Mouse (Mus musculus): ENCODE data around the gene Hspa1a. TPM values are rescaled to one million over a fixed set of nuclear protein-coding genes. Genes with fewer than 3 reads are reported as not detected.
"Not testable (repeated sequence)": the region's sequence is repeated elsewhere in the genome, so short reads cannot be mapped to it uniquely, and the experiment has no call there.

The Hspa1a gene
- polyA plus RNA-seq, 1 experiment from 2014 or later = 4.9 TPM

DNA sequence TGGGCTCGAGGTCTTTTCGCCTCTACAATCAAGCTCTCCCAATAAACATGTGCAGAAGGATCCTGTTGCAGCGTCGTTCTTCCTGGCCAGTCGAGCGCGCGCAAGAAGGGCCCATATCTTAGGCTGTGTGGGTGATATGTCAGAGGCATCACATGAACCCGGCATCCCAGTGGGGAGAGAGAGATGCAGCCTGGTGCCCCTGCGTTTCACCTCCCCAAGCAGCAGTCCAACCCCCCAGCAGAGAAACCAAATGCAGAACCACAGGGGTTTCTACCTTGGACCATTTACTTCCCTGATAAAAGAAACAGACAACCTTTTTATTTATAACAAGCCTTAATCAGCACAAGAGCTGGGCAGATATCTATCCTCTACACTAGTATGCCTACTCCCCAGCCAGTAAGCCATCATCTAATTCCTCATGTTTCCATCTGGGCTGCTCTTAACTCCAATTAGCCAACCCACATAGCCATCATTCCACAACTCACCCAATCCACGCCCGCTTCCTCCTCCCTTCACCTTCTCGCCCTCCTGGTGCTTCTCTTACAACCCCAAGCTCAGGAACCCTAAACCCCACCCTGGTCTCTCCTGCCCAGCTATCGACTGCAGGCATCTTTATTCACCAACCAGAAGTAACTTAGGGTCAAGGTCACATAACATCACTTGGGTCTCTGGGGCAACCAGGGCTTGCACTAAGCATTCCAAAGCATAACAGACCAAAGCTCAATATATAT lies 24.6 kb upstream of the Hspa1a start:
- H3K4me2 ChIP-seq (replicated peaks; ENCODE audit: low read depth, low read length) = no peak overlapping the region
- no peaks in the 10 kb centered on the region for H3K9me3 ChIP-seq (ENCODE audit: control insufficient read depth, low read depth, low read length)
- H3K36me3 ChIP-seq (ENCODE audit: control insufficient read depth, insufficient read depth, low read length) = peaks cover 14% of the 10 kb centered on the region; the same call in 1 of the 2 replicates
- no peak for ATAC-seq (ENCODE audit: insufficient number of reproducible peaks, insufficient read depth, low FRiP score, low read depth)
- H3K9ac ChIP-seq (replicated peaks; ENCODE audit: low read depth, low read length) = no peak overlapping the region
- no peaks in the 10 kb centered on the region for H3K27me3 ChIP-seq (ENCODE audit: control insufficient read depth, insufficient read depth, low read length)
- no peak overlapping the region for H3K27ac ChIP-seq (ENCODE audit: low read length)
- no peak overlapping the region for H3K4me3 ChIP-seq (ENCODE audit: low read depth, low read length)
- H3K4me1 ChIP-seq (ENCODE audit: control insufficient read depth, insufficient read depth, low read length) = peaks cover 7% of the 10 kb centered on the region; the same call in 1 of the 2 replicates
- 88% methylated on average over 12 of the region's 14 CpGs for WGBS

DNA sequence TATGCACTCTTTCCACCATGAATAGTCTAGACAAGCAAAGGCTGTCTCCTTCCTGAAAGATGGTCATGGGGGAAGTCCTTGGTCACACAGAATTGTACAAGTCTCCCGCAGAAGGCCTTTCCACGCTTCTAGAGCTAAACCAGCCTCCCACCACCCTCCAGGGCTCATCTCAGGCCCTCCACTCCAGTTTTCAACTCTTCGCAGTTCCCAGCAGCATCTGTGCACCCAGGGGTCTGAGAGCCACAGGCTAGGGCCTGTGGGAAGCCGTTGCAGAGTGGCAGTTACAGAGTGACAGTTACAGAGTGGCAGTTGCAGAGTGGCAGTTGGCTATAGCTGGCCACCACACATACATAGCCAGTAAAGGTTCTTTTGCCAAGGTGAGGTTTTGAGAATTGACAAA lies 24.0 kb upstream of the Hspa1a start:
- not testable (repeated sequence) for H3K4me3 ChIP-seq (ENCODE audit: low read depth, low read length); H3K9me3 ChIP-seq (ENCODE audit: control insufficient read depth, low read depth, low read length); H3K9ac ChIP-seq (replicated peaks; ENCODE audit: low read depth, low read length); H3K4me2 ChIP-seq (replicated peaks; ENCODE audit: low read depth, low read length); H3K27ac ChIP-seq (ENCODE audit: low read length); H3K27me3 ChIP-seq (ENCODE audit: control insufficient read depth, insufficient read depth, low read length); ATAC-seq (ENCODE audit: insufficient number of reproducible peaks, insufficient read depth, low FRiP score, low read depth); H3K4me1 ChIP-seq (ENCODE audit: control insufficient read depth, insufficient read depth, low read length)
- peaks cover 14% of the 10 kb centered on the region for H3K36me3 ChIP-seq (ENCODE audit: control insufficient read depth, insufficient read depth, low read length)
- 92% methylated on average over 4 of the region's 4 CpGs for WGBS

DNA sequence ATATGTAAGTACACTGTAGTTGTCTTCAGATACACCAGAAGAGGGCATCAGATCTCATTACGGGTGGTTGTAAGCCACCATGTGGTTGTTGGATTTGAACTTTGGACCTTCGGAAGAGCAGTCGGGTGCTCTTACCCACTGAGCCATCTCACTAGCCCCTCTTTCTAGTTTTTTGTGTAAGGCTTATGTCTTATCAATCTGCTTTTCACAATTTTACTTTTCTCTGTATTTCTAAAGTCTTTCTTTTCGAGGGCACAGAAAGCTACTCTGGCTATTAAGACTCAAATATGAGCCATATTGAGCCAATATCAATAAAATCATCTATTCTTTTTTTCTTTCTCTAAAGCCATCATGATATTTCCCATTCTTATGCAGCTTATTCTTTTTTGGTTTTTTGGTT lies 23.2 kb upstream of the Hspa1a start:
- not testable (repeated sequence) for H3K4me1 ChIP-seq (ENCODE audit: control insufficient read depth, insufficient read depth, low read length); H3K9me3 ChIP-seq (ENCODE audit: control insufficient read depth, low read depth, low read length); H3K4me3 ChIP-seq (ENCODE audit: low read depth, low read length); H3K4me2 ChIP-seq (replicated peaks; ENCODE audit: low read depth, low read length); H3K27ac ChIP-seq (ENCODE audit: low read length); H3K27me3 ChIP-seq (ENCODE audit: control insufficient read depth, insufficient read depth, low read length); ATAC-seq (ENCODE audit: insufficient number of reproducible peaks, insufficient read depth, low FRiP score, low read depth); H3K9ac ChIP-seq (replicated peaks; ENCODE audit: low read depth, low read length)
- 91% methylated on average over 4 of the region's 4 CpGs for WGBS
- peaks cover 19% of the 10 kb centered on the region for H3K36me3 ChIP-seq (ENCODE audit: control insufficient read depth, insufficient read depth, low read length)

DNA sequence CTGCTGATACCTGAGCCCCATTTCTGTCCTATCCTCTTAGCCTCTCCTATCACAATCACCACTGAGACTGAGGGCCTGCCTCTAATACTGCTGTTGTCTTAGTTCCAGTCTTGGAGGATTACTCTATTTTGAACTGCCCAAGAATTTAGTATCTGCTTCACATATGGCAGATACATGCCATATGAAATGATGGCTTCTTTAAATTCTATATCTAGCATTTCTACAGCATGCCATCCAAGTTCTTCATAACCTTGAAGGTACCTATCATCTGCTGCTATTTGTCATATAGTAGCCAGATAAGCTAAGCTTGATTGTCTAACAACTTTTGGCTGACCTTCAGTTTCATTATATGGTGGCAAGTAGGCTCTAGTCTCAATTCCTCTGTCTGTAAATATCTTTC lies 22.8 kb upstream of the Hspa1a start:
- no peak overlapping the region for H3K4me3 ChIP-seq (ENCODE audit: low read depth, low read length)
- peaks cover 6% of the 10 kb centered on the region; the same call in 1 of the 2 replicates for H3K4me1 ChIP-seq (ENCODE audit: control insufficient read depth, insufficient read depth, low read length)
- H3K9me3 ChIP-seq (ENCODE audit: control insufficient read depth, low read depth, low read length) = no peaks in the 10 kb centered on the region
- H3K9ac ChIP-seq (replicated peaks; ENCODE audit: low read depth, low read length) = no peak overlapping the region
- H3K4me2 ChIP-seq (replicated peaks; ENCODE audit: low read depth, low read length) = no peak overlapping the region
- no peak overlapping the region for H3K27ac ChIP-seq (ENCODE audit: low read length)
- ATAC-seq (ENCODE audit: insufficient number of reproducible peaks, insufficient read depth, low FRiP score, low read depth) = no peak
- no peaks in the 10 kb centered on the region for H3K27me3 ChIP-seq (ENCODE audit: control insufficient read depth, insufficient read depth, low read length)
- peaks cover 20% of the 10 kb centered on the region for H3K36me3 ChIP-seq (ENCODE audit: control insufficient read depth, insufficient read depth, low read length)

DNA sequence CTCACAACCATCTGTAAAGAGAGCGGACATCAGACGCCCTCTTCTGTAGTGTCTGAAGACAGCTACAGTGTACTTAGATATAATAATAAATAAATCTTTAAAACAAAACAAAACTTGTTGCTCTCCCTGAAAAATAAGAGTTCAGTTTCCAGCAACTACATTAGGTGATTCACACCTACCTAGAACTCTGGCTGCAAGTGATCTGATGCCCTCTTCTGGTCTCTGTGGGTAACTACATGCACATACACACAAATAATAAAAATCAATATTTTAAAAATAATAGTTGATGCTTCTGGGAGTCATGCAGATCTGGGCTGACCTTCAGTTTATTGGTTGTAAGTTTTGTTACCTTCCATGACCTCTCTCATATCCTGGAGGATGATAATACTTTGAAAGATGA lies 12.3 kb upstream of the Hspa1a start:
- Histone ChIP-seq H3K27ac (ENCODE audit: low read length) (no peak overlapping the region), H3K9ac (replicated peaks; ENCODE audit: low read depth, low read length) (no peak overlapping the region), H3K9me3 (ENCODE audit: control insufficient read depth, low read depth, low read length) (no peaks in the 10 kb centered on the region), H3K4me3 (ENCODE audit: low read depth, low read length) (no peak overlapping the region), H3K4me1 (ENCODE audit: control insufficient read depth, insufficient read depth, low read length) (peaks cover 10% of the 10 kb centered on the region; the same call in 1 of the 2 replicates), H3K4me2 (replicated peaks; ENCODE audit: low read depth, low read length) (no peak overlapping the region), H3K27me3 (ENCODE audit: control insufficient read depth, insufficient read depth, low read length) (no peaks in the 10 kb centered on the region), H3K36me3 (ENCODE audit: control insufficient read depth, insufficient read depth, low read length) (peaks cover 21% of the 10 kb centered on the region)
- ATAC-seq (ENCODE audit: insufficient number of reproducible peaks, insufficient read depth, low FRiP score, low read depth) = no peak
- 66% methylated on average over 2 of the region's 2 CpGs for WGBS

- Histone ChIP-seq H3K27ac (ENCODE audit: low read length) (peak overlapping the region; percentile 99), H3K27me3 (ENCODE audit: control insufficient read depth, insufficient read depth, low read length) (no peaks in the 10 kb centered on the region), H3K4me3 (ENCODE audit: low read depth, low read length) (peak overlapping the region; percentile 91), H3K4me1 (ENCODE audit: control insufficient read depth, insufficient read depth, low read length) (peaks cover 10% of the 10 kb centered on the region; the same call in 1 of the 2 replicates), H3K9ac (replicated peaks; ENCODE audit: low read depth, low read length) (peak overlapping the region; percentile 91), H3K36me3 (ENCODE audit: control insufficient read depth, insufficient read depth, low read length) (peaks cover 19% of the 10 kb centered on the region), H3K4me2 (replicated peaks; ENCODE audit: low read depth, low read length) (peak overlapping the region; percentile 83), H3K9me3 (ENCODE audit: control insufficient read depth, low read depth, low read length) (no peaks in the 10 kb centered on the region)
- peak; percentile 38 for ATAC-seq (ENCODE audit: insufficient number of reproducible peaks, insufficient read depth, low FRiP score, low read depth)
- under 1% methylated on average over 15 of the region's 15 CpGs for WGBS
Measured at GRCm38 (mm10) chr17:34982328-34982727, 10.4 kb upstream of the Hspa1a start.

- 0% methylated on average over 58 of the region's 58 CpGs for WGBS
- ATAC-seq (ENCODE audit: insufficient number of reproducible peaks, insufficient read depth, low FRiP score, low read depth) = peak; percentile 93
Measured at GRCm38 (mm10) chr17:34981690-34982180, 9.8 kb upstream of the Hspa1a start, which contains the start of gene Lsm2. Gene Lsm2, plus strand, starts transcription at chr17:34981862.

GRCm38 (mm10) chr17:34980655-34981054 lies 8.7 kb upstream of the Hspa1a start:
- 16% methylated on average over 2 of the region's 2 CpGs for WGBS
- no peaks in the 10 kb centered on the region for H3K9me3 ChIP-seq (ENCODE audit: control insufficient read depth, low read depth, low read length)
- H3K27me3 ChIP-seq (ENCODE audit: control insufficient read depth, insufficient read depth, low read length) = no peaks in the 10 kb centered on the region
- H3K4me1 ChIP-seq (ENCODE audit: control insufficient read depth, insufficient read depth, low read length) = peaks cover 10% of the 10 kb centered on the region; the same call in 1 of the 2 replicates
- H3K9ac ChIP-seq (replicated peaks; ENCODE audit: low read depth, low read length) = peak overlapping the region; percentile 91
- H3K4me2 ChIP-seq (replicated peaks; ENCODE audit: low read depth, low read length) = peak overlapping the region; percentile 83
- H3K4me3 ChIP-seq (ENCODE audit: low read depth, low read length) = peak overlapping the region; percentile 91
- peaks cover 6% of the 10 kb centered on the region for H3K36me3 ChIP-seq (ENCODE audit: control insufficient read depth, insufficient read depth, low read length)
- H3K27ac ChIP-seq (ENCODE audit: low read length) = peak overlapping the region; percentile 99; the same call in 1 of the 2 replicates
- no peak for ATAC-seq (ENCODE audit: insufficient number of reproducible peaks, insufficient read depth, low FRiP score, low read depth)

More at GRCm38 (mm10) chr17:34981690-34982180, 9.8 kb upstream of the Hspa1a start, which contains the start of gene Lsm2:
- Histone ChIP-seq H3K4me1 (ENCODE audit: control insufficient read depth, insufficient read depth, low read length) (peaks cover 10% of the 10 kb centered on the region; the same call in 1 of the 2 replicates), H3K27me3 (ENCODE audit: control insufficient read depth, insufficient read depth, low read length) (no peaks in the 10 kb centered on the region), H3K4me2 (replicated peaks; ENCODE audit: low read depth, low read length) (peak within 1 kb of the TSS; percentile 83), H3K36me3 (ENCODE audit: control insufficient read depth, insufficient read depth, low read length) (peaks cover 17% of the 10 kb centered on the region), H3K4me3 (ENCODE audit: low read depth, low read length) (peak within 1 kb of the TSS; percentile 91), H3K9ac (replicated peaks; ENCODE audit: low read depth, low read length) (peak within 1 kb of the TSS; percentile 91), H3K9me3 (ENCODE audit: control insufficient read depth, low read depth, low read length) (no peaks in the 10 kb centered on the region), H3K27ac (ENCODE audit: low read length) (peak within 1 kb of the TSS; percentile 99)

Data from stomach, embryonic 14.5 days (tissue).